Mouse (Mus musculus): ENCODE measurements at regions not wholly inside any gene's neighbourhood (a gene's known extent, or its start where the extent isn't known, plus 50 kb on each side); places are given as distances from the start of the nearest gene placed in this dataset.

- DNase-seq (ENCODE audit: low read depth): no peak
Observed at GRCm38 (mm10) chrX:10984894-10985293, 270.1 kb downstream of the Mid1ip1 start.

GRCm38 (mm10) chrX:10991871-10992210 lies 277.0 kb downstream of the Mid1ip1 start:
- TF ChIP-seq POLR2A (IDR thresholded peaks at IDR 0.05; ENCODE audit: borderline replicate concordance, extremely low read depth, insufficient read depth, insufficient read length, poor library complexity, severe bottlenecking) (no peak), CTCF (IDR thresholded peaks at IDR 0.05; ENCODE audit: borderline replicate concordance, extremely low read depth, insufficient read depth, insufficient read length) (no peak)
- peak; percentile 71 for DNase-seq (ENCODE audit: low read depth)

More at GRCm38 (mm10) chrX:10984894-10985293, 270.1 kb downstream of the Mid1ip1 start:
- TF ChIP-seq POLR2A (IDR thresholded peaks at IDR 0.05; ENCODE audit: borderline replicate concordance, extremely low read depth, insufficient read depth, insufficient read length, poor library complexity, severe bottlenecking): no peak
- TF ChIP-seq CTCF (IDR thresholded peaks at IDR 0.05; ENCODE audit: borderline replicate concordance, extremely low read depth, insufficient read depth, insufficient read length): no peak

- TF ChIP-seq CTCF (IDR thresholded peaks at IDR 0.05; ENCODE audit: borderline replicate concordance, extremely low read depth, insufficient read depth, insufficient read length) (no peak), POLR2A (IDR thresholded peaks at IDR 0.05; ENCODE audit: borderline replicate concordance, extremely low read depth, insufficient read depth, insufficient read length, poor library complexity, severe bottlenecking) (no peak)
- peak; percentile 89 for DNase-seq (ENCODE audit: low read depth)
Observed at GRCm38 (mm10) chrX:10992211-10993004, 277.6 kb downstream of the Mid1ip1 start.

- TF ChIP-seq CTCF (IDR thresholded peaks at IDR 0.05; ENCODE audit: borderline replicate concordance, extremely low read depth, insufficient read depth, insufficient read length) (no peak), POLR2A (IDR thresholded peaks at IDR 0.05; ENCODE audit: borderline replicate concordance, extremely low read depth, insufficient read depth, insufficient read length, poor library complexity, severe bottlenecking) (no peak)
- no peak for DNase-seq (ENCODE audit: low read depth)
Observed at GRCm38 (mm10) chrX:10993005-10993377, 278.2 kb downstream of the Mid1ip1 start.

GRCm38 (mm10) chrX:10994910-10995309 lies 280.1 kb downstream of the Mid1ip1 start:
- TF ChIP-seq POLR2A (IDR thresholded peaks at IDR 0.05; ENCODE audit: borderline replicate concordance, extremely low read depth, insufficient read depth, insufficient read length, poor library complexity, severe bottlenecking) (no peak), CTCF (IDR thresholded peaks at IDR 0.05; ENCODE audit: borderline replicate concordance, extremely low read depth, insufficient read depth, insufficient read length) (no peak)
- no peak for DNase-seq (ENCODE audit: low read depth)

- no peak for DNase-seq (ENCODE audit: low read depth)
- TF ChIP-seq CTCF (IDR thresholded peaks at IDR 0.05; ENCODE audit: borderline replicate concordance, extremely low read depth, insufficient read depth, insufficient read length) (no peak), POLR2A (IDR thresholded peaks at IDR 0.05; ENCODE audit: borderline replicate concordance, extremely low read depth, insufficient read depth, insufficient read length, poor library complexity, severe bottlenecking) (no peak)
Observed at GRCm38 (mm10) chrX:11001180-11001579, 286.4 kb downstream of the Mid1ip1 start.

- DNase-seq (ENCODE audit: low read depth): no peak
- TF ChIP-seq CTCF (IDR thresholded peaks at IDR 0.05; ENCODE audit: borderline replicate concordance, extremely low read depth, insufficient read depth, insufficient read length) (no peak), POLR2A (IDR thresholded peaks at IDR 0.05; ENCODE audit: borderline replicate concordance, extremely low read depth, insufficient read depth, insufficient read length, poor library complexity, severe bottlenecking) (no peak)
Observed at GRCm38 (mm10) chrX:11039278-11039677, 259.8 kb upstream of the H2al1a start.

GRCm38 (mm10) chrX:11046769-11047168 lies 252.3 kb upstream of the H2al1a start:
- DNase-seq (ENCODE audit: low read depth): no peak
- TF ChIP-seq POLR2A (IDR thresholded peaks at IDR 0.05; ENCODE audit: borderline replicate concordance, extremely low read depth, insufficient read depth, insufficient read length, poor library complexity, severe bottlenecking) (no peak), CTCF (IDR thresholded peaks at IDR 0.05; ENCODE audit: borderline replicate concordance, extremely low read depth, insufficient read depth, insufficient read length) (no peak)

GRCm38 (mm10) chrX:11082171-11082570 lies 216.9 kb upstream of the H2al1a start:
- no peak for DNase-seq (ENCODE audit: low read depth)
- TF ChIP-seq CTCF (IDR thresholded peaks at IDR 0.05; ENCODE audit: borderline replicate concordance, extremely low read depth, insufficient read depth, insufficient read length): no peak
- no peak for TF ChIP-seq POLR2A (IDR thresholded peaks at IDR 0.05; ENCODE audit: borderline replicate concordance, extremely low read depth, insufficient read depth, insufficient read length, poor library complexity, severe bottlenecking)

GRCm38 (mm10) chrX:11082845-11083244 lies 216.2 kb upstream of the H2al1a start:
- no peak for DNase-seq (ENCODE audit: low read depth)
- TF ChIP-seq POLR2A (IDR thresholded peaks at IDR 0.05; ENCODE audit: borderline replicate concordance, extremely low read depth, insufficient read depth, insufficient read length, poor library complexity, severe bottlenecking) (no peak), CTCF (IDR thresholded peaks at IDR 0.05; ENCODE audit: borderline replicate concordance, extremely low read depth, insufficient read depth, insufficient read length) (no peak)

- no peak for TF ChIP-seq POLR2A (IDR thresholded peaks at IDR 0.05; ENCODE audit: borderline replicate concordance, extremely low read depth, insufficient read depth, insufficient read length, poor library complexity, severe bottlenecking)
- DNase-seq (ENCODE audit: low read depth): peak; percentile 55
Observed at GRCm38 (mm10) chrX:11086257-11087072, 212.6 kb upstream of the H2al1a start.

Data from brain, embryonic 14.5 days (tissue).